Comparison of ENCODE assay signal across 11 mouse cellular contexts in genomic region chr9:34871316-34871966, GRCm38 (mm10).
DNase-seq lines count a peak whose midpoint lies in the region; ATAC-seq and TF ChIP-seq lines count a peak whose summit lies in the region.
"Had no signal": no experiment of that assay in that cellular context is flagged by ENCODE, and none has a peak within 500 bp of the region (broad histone marks: within the 10 kb centered on the region; RNA-seq: fewer than 3 reads in every experiment).

No protein-coding gene starts in this region.

- ATAC-seq in intestine, embryonic 16.5 days: no peak; the same call in 1 of the 2 replicates
- no peak for ATAC-seq in intestine, postnatal 0 days
- peak; percentile 27; the same call in 1 of the 2 replicates for ATAC-seq in forebrain, postnatal 0 days
- peak; percentile 81 for ATAC-seq in midbrain, embryonic 12.5 days (ENCODE audit: low FRiP score, low read depth)
- no peak for ATAC-seq in liver, postnatal 0 days

- 63% methylated on average over 15 of the region's 15 CpGs for WGBS in intestine, embryonic 16.5 days
- 66% methylated on average over 15 of the region's 15 CpGs for WGBS in intestine, postnatal 0 days
- 19% methylated on average over 15 of the region's 15 CpGs for WGBS in forebrain, postnatal 0 days
- 16% methylated on average over 15 of the region's 15 CpGs for WGBS in midbrain, embryonic 12.5 days
- 38% methylated on average over 15 of the region's 15 CpGs for WGBS in liver, postnatal 0 days (ENCODE audit: insufficient replicate concordance)

- no peak overlapping the region for H3K9ac ChIP-seq in intestine, embryonic 16.5 days (ENCODE audit: low read depth, low read length)
- H3K9ac ChIP-seq in intestine, postnatal 0 days (ENCODE audit: low read depth, low read length): no peak overlapping the region
- no peak overlapping the region for H3K9ac ChIP-seq in forebrain, postnatal 0 days
- no peak overlapping the region for H3K9ac ChIP-seq in midbrain, embryonic 12.5 days (replicated peaks)
- no peak overlapping the region for H3K9ac ChIP-seq in liver, postnatal 0 days (replicated peaks)
- H3K9ac ChIP-seq: lung, embryonic 14.5 days had no signal

- H3K27ac ChIP-seq in intestine, embryonic 16.5 days (ENCODE audit: low read length): 0 out of 2 replicates have a peak overlapping the region, but pooled peaks have one; percentile 29
- H3K27ac ChIP-seq in intestine, postnatal 0 days (ENCODE audit: low read depth, low read length): no peak overlapping the region
- no peak overlapping the region for H3K27ac ChIP-seq in forebrain, postnatal 0 days (ENCODE audit: low read depth, low read length)
- peak overlapping the region; percentile 54 for H3K27ac ChIP-seq in midbrain, embryonic 12.5 days (replicated peaks)
- no peak overlapping the region for H3K27ac ChIP-seq in liver, postnatal 0 days (ENCODE audit: low read depth)
- H3K27ac ChIP-seq: heart, embryonic 10.5 days; kidney, postnatal 0 days had no signal

- no peak for DNase-seq in forebrain, postnatal 0 days
- peak; percentile 51 for DNase-seq in retina, postnatal 1 day
- no peak for DNase-seq in liver, postnatal 0 days
- DNase-seq in lung, postnatal 14 days: no peak
- DNase-seq in lung, postnatal 4 days: no peak
- DNase-seq: lung, embryonic 14.5 days had no signal

- TF ChIP-seq CTCF in intestine, postnatal 0 days (IDR thresholded peaks at IDR 0.05; ENCODE audit: low read depth): no peak
- TF ChIP-seq CTCF in forebrain, postnatal 0 days (IDR thresholded peaks at IDR 0.05; ENCODE audit: low read depth): no peak
- TF ChIP-seq CTCF in liver, postnatal 0 days (IDR thresholded peaks at IDR 0.05; ENCODE audit: low read depth): no peak

- no peak overlapping the region for H3K4me2 ChIP-seq in intestine, embryonic 16.5 days (ENCODE audit: low read depth, low read length)
- H3K4me2 ChIP-seq in intestine, postnatal 0 days (replicated peaks; ENCODE audit: low read depth): no peak overlapping the region
- H3K4me2 ChIP-seq in forebrain, postnatal 0 days (ENCODE audit: low read depth): no peak overlapping the region
- H3K4me2 ChIP-seq in midbrain, embryonic 12.5 days (replicated peaks): peak overlapping the region; percentile 13
- no peak overlapping the region for H3K4me2 ChIP-seq in liver, postnatal 0 days (ENCODE audit: low read depth, low read length)
- H3K4me2 ChIP-seq: lung, embryonic 14.5 days had no signal

- no peaks in the 10 kb centered on the region for H3K27me3 ChIP-seq in intestine, embryonic 16.5 days (replicated peaks; ENCODE audit: control insufficient read depth, insufficient read depth, low read length)
- 0 out of 2 replicates have a peak, but pooled peaks cover 4% of the 10 kb centered on the region for H3K27me3 ChIP-seq in intestine, postnatal 0 days (replicated peaks; ENCODE audit: control insufficient read depth, insufficient read depth, low read length)
- H3K27me3 ChIP-seq in forebrain, postnatal 0 days (ENCODE audit: insufficient read depth, low read length): no peaks in the 10 kb centered on the region
- H3K27me3 ChIP-seq in midbrain, embryonic 12.5 days: peaks cover 38% of the 10 kb centered on the region
- H3K27me3 ChIP-seq in liver, postnatal 0 days (ENCODE audit: insufficient read depth, low read length): no peaks in the 10 kb centered on the region

- no peak overlapping the region for H3K4me3 ChIP-seq in intestine, embryonic 16.5 days (ENCODE audit: low read length)
- H3K4me3 ChIP-seq in intestine, postnatal 0 days (ENCODE audit: low read depth, low read length): no peak overlapping the region
- H3K4me3 ChIP-seq in forebrain, postnatal 0 days (ENCODE audit: low read depth, low read length): no peak overlapping the region
- no peak overlapping the region for H3K4me3 ChIP-seq in midbrain, embryonic 12.5 days
- no peak overlapping the region for H3K4me3 ChIP-seq in liver, postnatal 0 days (ENCODE audit: low read depth, low read length)
- H3K4me3 ChIP-seq: heart, embryonic 10.5 days had no signal

- H3K4me1 ChIP-seq in intestine, embryonic 16.5 days (ENCODE audit: control insufficient read depth, insufficient read depth, low read length): no peaks in the 10 kb centered on the region
- H3K4me1 ChIP-seq in intestine, postnatal 0 days (replicated peaks; ENCODE audit: control insufficient read depth, insufficient read depth, low read length): no peaks in the 10 kb centered on the region
- no peaks in the 10 kb centered on the region; the same call in 1 of the 2 replicates for H3K4me1 ChIP-seq in forebrain, postnatal 0 days (ENCODE audit: insufficient read depth)
- peaks cover 26% of the 10 kb centered on the region for H3K4me1 ChIP-seq in midbrain, embryonic 12.5 days
- H3K4me1 ChIP-seq in liver, postnatal 0 days (ENCODE audit: insufficient read depth): no peaks in the 10 kb centered on the region

- no peak for TF ChIP-seq EP300 in liver, postnatal 0 days (IDR thresholded peaks at IDR 0.05; ENCODE audit: low read depth)

- H3K9me3 ChIP-seq in intestine, embryonic 16.5 days (ENCODE audit: control insufficient read depth, low read length): no peaks in the 10 kb centered on the region
- H3K9me3 ChIP-seq in intestine, postnatal 0 days (ENCODE audit: control insufficient read depth): no peaks in the 10 kb centered on the region
- no peaks in the 10 kb centered on the region for H3K9me3 ChIP-seq in forebrain, postnatal 0 days (ENCODE audit: low read length)
- H3K9me3 ChIP-seq in midbrain, embryonic 12.5 days: no peaks in the 10 kb centered on the region
- no peaks in the 10 kb centered on the region for H3K9me3 ChIP-seq in liver, postnatal 0 days (ENCODE audit: low read length)
- H3K9me3 ChIP-seq: heart, embryonic 10.5 days had no signal

- no peaks in the 10 kb centered on the region for H3K36me3 ChIP-seq in intestine, embryonic 16.5 days (ENCODE audit: control insufficient read depth, insufficient read depth, low read length)
- H3K36me3 ChIP-seq in intestine, postnatal 0 days (ENCODE audit: control insufficient read depth, insufficient read depth): no peaks in the 10 kb centered on the region
- H3K36me3 ChIP-seq in forebrain, postnatal 0 days (ENCODE audit: insufficient read depth): no peaks in the 10 kb centered on the region
- no peaks in the 10 kb centered on the region for H3K36me3 ChIP-seq in midbrain, embryonic 12.5 days
- no peaks in the 10 kb centered on the region for H3K36me3 ChIP-seq in liver, postnatal 0 days (replicated peaks; ENCODE audit: insufficient read depth, low read length)
- H3K36me3 ChIP-seq: heart, embryonic 10.5 days had no signal

Comparison
In these comparisons a context has a peak if more than half of its experiments do, and no peak if none do; other contexts are left out.
1. H3K27ac ChIP-seq: peak in intestine, embryonic 16.5 days (single experiment) and midbrain, embryonic 12.5 days (single experiment); none in intestine, postnatal 0 days (single experiment), forebrain, postnatal 0 days (single experiment) and liver, postnatal 0 days (single experiment).
2. ATAC-seq: peak in forebrain, postnatal 0 days (single experiment) and midbrain, embryonic 12.5 days (single experiment); none in intestine, embryonic 16.5 days (single experiment), intestine, postnatal 0 days (single experiment) and liver, postnatal 0 days (single experiment).